Mouse (Mus musculus): ENCODE measurements around the gene Accs. TPM values are rescaled to one million over a fixed set of nuclear protein-coding genes. Genes with fewer than 3 reads are reported as not detected.

The Accs gene
- total RNA-seq, 2 experiments from 2014 or later, result 4.0 to 6.2 TPM

DNA sequence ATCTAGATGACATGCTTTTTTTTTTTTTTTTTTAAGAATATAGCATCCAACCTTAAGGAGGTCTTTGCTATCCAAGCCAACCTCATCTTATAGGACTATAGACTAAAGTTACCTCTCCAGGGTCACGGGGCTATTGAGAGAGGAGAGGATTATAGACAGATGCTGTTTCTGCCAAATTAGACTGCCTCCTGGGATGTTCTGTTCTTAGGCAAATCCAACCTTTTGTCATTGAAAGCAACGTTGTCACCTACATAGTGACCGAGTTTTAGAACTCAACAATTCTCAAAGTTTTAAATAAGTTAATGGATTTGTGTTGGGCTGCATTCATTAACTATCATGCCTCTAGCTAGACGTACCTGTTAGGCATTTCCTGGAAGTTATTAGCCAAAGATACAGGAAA lies 13.5 kb upstream of the Accs start:
- intact Hi-C loops (cut with DNase I), result no loop called here
- DNase-seq, result no peak

DNA sequence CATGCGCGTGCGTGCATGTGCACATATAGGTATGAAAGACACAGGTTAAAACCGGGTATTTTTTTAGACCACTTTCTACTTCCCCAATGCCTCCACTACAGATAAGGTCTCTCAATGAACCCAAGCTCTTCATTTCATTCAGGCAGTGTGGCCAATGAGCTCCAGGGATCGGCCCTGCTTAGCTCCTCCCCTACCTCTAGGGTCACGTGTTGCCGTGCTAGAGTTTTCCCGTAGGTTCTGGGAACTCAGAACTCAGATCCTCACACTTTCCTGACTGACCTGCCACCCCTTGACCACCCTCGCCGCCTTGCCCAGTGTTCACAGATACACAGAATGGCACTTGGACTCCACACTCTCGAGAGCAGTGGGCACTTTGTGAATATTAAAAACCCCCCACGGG lies 9.1 kb upstream of the Accs start:
- no peak for DNase-seq
- intact Hi-C loops (cut with DNase I), result no loop called here

DNA sequence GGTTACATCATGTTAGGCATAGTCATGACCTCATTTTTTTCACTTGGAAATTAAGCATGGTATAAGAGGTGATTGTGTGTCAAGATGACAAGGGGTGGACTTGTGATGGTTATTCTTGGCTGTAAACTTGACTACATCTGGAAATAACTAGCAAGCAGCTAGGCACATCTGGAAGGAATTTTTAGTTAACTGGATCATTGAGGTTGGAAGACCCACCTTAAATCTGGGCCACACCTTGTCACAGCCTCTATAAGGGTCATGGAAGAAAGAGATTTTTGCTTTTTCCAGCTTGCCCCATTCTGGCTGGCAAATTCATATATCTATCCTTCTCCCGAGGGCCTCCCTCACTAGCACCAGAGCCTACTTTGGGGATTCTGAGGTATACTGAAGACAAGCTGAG lies 1.6 kb upstream of the Accs start:
- intact Hi-C loops (cut with DNase I), result no loop called here
- no peak for DNase-seq

DNA sequence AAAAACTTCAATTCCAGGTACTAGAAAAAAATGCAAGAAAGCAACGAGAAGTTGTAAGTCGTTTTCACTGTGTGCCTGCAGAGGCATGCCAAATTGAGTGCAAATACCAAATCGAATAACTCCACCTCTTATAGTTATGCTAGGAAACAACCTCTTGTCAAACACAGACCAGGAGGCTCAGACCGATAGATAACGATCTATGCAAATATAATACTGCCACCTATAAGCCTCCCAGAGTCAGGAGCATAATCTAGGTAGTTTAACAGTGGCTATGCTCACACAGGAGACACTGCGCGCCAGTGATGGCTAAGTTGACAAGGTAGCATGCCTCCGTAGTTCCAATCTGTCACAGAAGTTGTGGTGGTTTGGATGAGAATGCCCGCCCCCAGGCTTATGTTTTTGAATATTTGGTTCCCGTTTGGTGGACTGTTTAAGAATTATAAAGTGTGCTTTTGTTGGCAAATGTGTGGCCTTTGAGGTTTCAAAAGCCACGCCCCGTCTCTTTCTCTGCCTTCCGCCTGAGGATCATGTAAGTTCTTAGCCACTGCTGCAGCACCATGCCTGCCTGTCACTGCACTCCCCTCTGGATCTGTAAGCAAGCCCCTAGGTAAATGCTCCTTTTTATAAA lies 688 bp upstream of the Accs start:
- intact Hi-C loops (cut with DNase I), result no loop called here
- no peak for DNase-seq

DNA sequence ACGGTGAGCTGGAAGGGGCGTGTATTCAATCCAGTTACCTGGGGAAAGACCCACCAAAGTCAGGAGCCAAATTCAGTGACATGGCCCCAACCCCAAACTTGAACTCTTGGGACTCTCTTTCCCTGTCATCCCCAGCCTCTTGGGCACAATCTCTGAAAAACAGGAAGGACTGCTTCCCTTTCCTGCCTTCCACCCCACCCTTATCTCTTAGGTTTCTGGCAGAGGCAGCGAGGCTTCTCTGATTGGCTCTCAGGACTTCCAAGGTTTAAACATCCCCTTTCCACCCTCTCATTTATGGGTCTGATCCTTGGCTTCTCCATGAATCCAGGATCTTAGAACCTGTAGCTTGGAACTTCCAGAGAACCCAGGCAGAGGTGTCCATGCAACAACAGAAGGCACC lies 8.4 kb downstream of the Accs start:
- no peak for DNase-seq
- intact Hi-C loops (cut with DNase I), result no loop called here

DNA sequence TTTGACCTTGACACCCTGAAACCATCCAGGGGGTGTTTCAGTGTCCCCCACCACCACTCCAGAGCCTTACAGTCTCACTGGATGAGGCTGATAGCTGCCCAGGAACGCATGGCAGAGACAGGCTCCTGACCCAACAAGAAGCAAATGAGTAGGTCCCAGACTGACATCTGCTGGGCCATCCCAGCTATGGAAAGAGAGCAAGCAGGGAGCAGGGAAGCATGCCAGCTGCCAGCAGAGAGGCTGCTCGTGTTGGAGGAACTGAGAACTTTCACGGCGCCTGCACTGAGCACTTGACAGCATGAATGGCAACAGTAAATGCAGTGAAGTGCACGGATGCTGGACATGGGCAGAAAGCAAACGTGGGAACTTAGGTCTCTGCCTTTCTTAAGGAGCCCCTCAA lies 9.6 kb downstream of the Accs start:
- DNase-seq, result no peak
- intact Hi-C loops (cut with DNase I), result no loop called here

DNA sequence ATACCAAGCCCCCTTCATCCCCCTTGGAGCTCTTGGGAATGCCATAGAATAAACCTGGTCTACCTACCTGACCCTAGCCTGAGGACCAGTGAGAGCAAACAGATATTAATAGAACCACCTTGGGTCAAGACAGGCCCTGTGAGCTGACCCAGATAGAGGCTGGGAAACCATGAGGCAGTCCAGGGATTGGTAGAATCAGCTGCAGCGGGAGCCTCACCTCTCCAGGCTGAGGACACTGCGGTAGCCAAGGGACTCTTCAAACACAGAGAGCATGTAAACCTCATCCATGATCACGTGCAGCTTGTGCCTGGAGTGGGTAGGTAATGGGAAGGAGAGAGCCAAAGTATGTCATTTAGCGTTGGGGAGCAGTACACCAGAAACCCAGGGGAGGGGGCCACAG lies 10.8 kb downstream of the Accs start:
- intact Hi-C loops (cut with DNase I), result no loop called here
- DNase-seq, result no peak

DNA sequence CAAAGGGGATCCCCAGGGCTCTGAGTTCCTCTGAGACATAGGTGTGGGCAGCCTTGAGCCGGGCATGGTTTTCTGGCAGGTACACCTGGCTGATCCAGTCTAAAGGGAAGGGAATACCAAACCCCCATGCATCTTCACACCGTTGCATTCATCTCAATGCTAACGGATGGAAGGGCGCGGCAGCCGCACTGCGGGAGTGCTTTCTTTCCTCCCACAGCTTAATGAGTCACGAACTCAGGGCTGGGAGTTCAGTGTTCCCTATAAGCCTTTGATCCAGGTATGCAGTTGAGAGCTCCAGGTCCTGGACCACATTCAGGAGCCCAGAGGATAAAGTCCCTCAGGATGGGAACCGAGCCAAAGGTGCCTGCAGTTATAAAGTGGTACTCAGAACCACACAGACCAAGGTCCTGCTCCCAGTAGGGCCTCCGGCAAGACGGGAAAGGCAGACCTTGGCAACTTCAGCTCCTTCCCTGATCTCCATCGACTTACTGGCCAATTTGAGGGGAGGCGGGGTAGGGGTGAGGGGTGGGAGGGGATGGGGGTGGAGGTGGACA lies 13.4 kb downstream of the Accs start:
- no peak for DNase-seq
- intact Hi-C loops (cut with DNase I), result no loop called here

DNA sequence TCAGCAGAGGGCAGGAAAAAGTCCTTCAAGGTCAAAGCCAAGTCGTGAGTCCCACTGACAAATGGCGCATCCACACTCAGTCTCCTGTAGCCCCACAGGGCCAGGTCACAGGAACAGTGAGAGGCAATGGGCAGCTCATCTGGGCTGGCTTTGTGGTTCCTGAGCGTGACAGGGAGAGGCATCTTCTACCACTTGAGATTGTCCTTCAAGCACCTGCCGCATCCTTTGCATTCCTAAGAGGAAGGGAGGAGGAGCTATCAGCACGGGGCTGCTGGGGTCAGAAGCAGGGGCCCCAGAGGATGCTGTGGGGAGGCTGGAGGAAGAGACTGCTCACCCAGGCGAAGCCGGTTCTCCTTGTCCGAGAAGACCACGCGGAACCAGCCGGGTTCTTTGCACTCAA lies 14.1 kb downstream of the Accs start:
- no peak for DNase-seq
- intact Hi-C loops (cut with DNase I), result no loop called here

DNA sequence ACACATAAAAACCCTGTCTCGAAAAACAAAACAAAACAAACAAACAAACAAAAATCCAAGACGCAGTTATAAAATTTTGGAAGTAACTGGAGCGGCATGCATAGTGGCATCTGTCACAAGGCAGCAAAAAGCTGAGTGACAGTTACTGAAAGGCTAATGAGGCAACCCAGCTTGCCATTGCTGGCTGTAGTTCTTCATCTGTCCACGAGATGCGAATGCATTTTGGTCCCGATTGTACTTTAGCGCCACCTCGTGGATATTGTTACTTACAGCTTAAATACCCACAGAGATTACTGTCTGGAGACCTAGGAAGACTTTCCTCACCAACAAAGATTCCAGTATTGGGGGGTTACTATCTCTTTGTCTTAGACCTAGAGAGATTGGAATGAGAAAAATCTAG lies 26.2 kb downstream of the Accs start:
- intact Hi-C loops (cut with DNase I), result no loop called here
- DNase-seq, result peak; percentile 59 to 67

DNA sequence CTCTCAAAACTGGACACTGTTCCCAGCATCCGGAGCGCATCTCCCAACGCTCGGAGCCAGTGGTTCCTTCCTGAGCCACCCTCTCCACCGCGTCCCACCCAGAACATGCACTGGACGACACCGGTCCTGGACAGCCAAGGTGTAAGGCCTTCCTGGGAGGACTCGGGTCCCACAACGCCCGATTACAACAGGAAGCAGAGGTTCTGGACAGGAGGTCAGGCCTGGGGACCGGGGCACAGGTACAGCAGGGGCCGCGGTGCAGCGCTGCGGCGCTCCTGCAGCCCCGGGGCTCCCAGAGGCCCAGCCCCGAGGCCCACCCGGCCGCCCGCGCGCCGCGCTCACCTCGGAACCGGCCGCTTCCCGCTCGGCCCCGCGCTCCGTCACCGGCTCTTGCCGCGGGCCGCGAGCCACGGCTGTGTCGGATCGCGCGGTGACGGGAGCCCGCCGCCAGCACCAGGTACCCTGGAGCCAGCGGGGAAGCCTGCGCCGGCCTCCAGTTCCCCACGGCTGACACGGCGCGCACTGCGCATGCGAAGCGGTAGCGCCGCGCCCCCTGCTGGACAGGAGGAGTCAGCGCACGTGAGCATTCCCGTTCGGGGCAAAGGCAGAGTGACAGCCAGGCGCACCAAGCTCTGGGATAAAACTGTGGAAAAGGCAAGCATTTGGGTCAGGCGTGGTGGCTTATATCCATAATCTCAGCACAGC lies 27.5 kb downstream of the Accs start, which contains the start of gene Ext2:
Ext2 (minus strand) TSS at position 524 of the 705 bp plus-strand sequence.
- DNase-seq, result peak; percentile 95
- intact Hi-C loops (cut with DNase I), result no loop called here

DNA sequence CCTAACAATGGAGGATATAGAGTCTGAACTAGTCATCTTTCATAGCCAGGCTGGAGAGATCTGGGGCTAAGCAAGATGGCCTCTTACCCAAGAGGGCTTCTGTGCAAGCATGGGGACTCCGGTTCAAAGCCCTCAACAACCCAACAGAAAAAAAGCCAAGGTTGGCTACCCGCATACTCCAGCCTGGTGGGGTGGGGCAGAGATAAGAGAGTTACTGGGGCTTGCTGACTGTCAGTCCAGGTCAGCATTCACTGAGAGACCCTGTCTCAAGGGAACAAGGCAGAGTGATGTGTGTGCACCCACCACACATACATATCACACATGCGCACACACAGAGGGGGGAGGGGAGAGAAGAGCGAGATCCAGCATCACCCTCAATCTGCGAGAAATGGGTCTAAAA lies 32.0 kb downstream of the Accs start:
- intact Hi-C loops (cut with DNase I), result loop anchor here (10.0 kb wide), 1 partner anchor 343 kb away; no protein-coding TSS in a partner anchor
- no peak for DNase-seq

DNA sequence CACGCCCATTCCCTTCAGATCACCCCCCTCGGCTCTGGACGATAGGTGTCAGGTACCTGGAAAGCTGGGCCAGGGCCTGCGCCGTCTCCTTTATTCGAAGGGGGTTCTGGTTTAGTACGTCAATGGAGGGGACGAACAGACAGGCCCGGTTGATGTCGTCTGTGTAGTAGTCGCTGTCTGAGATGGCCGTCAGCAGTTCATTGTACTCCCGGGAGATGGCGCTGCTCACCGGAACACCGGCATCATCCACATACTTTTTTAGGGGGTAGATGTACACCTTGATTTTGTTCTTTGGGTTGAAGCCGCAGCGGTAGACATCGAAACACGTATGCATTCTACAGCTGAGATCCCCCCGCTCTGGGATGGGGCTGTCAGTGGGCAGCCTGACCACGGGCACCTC lies 36.4 kb downstream of the Accs start:
- intact Hi-C loops (cut with DNase I), result loop anchor here (10.0 kb wide), 1 partner anchor 339 kb away; no protein-coding TSS in a partner anchor

DNA sequence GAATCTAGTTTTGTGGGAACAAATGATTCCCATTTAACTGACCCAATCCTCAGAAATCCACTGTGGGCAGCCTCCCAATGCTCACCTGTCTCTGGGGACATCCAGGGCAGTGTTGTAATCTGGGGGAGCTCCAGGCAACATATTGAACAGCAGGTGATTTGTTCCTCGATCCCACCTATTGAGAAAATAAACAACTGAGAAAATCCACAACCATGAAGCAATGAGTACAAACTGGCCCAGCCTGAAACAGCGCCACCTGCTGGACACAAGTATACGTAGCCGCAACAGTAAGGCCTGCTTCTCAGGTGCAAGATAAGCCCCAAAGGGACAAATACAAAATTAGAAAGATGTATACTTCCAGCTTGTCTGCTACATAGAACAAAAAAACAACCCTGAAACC lies 37.9 kb downstream of the Accs start:
- DNase-seq, result peak; percentile 55 to 75
- intact Hi-C loops (cut with DNase I), result loop anchor here (10.0 kb wide), 1 partner anchor 337 kb away; no protein-coding TSS in a partner anchor

More for the DNA sequence above, 36.4 kb downstream of the Accs start:
- DNase-seq, result no peak

DNA sequence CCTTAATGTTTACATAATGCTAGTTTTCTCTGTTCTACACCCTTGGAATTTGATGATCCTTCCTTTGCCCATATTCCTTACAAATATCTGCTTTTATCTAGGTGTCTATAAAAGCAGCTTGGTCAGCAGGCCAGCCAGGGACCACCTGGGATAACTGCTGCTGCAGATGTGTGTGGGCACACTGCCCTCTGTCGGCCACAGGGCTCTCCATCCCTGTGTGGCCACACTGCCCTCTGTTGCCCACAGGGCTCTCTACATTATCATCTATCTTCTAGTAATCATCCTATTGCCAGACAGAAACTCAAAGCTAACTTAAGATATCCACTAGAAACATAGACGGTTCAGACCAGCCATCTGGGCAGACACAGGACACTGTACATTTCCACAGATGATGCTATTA lies 39.8 kb downstream of the Accs start:
- intact Hi-C loops (cut with DNase I), result loop anchor here (10.0 kb wide), 1 partner anchor 335 kb away; no protein-coding TSS in a partner anchor
- peak; percentile 33 to 34 for DNase-seq

DNA sequence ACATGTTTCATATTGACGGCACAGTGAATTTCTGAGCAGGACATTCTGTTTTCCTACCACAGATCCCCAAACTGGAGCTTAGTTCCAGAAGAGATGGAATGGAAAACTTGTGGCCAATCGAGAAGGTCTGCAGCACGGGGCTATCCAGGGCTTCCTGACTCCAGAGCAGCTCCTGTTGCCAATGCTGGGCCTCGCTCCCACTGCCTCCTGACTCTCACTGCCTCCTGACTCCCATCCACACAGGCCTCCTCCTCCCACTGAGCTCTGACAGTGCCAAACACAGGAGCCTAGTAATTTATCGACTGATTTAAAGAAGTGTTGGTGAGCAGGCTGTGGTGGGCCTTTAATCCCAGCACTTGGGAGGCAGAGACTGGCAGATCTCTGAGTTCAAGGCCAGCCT lies 41.7 kb downstream of the Accs start:
- no peak for DNase-seq
- intact Hi-C loops (cut with DNase I), result no loop called here

DNA sequence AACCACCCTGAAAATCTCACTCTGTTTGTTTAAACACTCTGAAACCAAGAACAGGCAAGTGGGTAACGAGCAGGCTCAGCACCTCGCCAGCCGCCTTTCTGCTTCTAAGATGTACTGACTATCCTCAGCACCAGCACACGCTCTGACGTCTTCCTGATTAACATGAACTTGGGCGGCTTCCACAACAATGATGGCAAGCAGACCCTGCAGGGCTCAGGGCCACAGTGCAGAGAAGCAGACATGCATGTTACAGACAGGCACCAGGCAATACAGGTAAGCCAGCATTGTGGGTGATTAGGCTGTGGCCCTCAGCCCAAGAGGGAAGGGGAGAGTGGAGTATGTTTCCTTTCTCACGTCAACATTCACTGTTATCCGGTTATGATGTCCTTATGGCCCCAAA lies 42.3 kb downstream of the Accs start:
- no peak for DNase-seq
- intact Hi-C loops (cut with DNase I), result no loop called here

DNA sequence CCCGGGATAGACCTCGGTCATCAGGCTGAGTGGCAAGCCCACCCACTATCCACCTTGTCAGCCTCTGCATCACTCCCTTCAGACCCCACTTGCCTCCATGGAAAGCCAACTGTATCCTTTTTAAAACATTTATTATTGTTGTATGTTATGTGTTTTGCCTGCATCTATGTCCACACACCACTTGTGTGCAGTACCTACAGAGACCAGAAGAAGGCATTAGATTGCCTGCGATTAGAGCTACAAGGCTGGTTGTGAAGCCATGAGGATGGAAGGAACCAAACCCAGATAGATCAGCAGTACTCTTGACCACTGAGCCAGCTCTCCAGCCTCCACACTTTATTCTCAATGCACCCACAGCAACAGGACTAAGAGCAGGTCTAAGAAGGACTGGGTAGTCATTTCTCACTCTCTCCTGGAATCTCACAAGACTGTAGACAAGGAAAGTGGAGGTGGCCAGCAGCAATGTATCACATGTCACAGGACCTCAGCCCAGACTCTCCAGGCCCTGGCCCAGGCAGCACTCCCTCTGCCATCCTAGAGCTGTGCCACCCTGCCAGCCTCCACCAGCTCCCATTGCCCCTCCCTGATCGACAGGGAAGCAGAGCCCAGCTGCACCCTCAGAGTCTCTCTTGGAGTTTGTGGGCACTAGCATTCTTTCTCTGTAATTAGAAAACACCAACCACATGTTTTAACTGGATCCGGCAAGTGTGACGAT lies 43.1 kb downstream of the Accs start:
- no peak for DNase-seq
- intact Hi-C loops (cut with DNase I), result no loop called here

DNA sequence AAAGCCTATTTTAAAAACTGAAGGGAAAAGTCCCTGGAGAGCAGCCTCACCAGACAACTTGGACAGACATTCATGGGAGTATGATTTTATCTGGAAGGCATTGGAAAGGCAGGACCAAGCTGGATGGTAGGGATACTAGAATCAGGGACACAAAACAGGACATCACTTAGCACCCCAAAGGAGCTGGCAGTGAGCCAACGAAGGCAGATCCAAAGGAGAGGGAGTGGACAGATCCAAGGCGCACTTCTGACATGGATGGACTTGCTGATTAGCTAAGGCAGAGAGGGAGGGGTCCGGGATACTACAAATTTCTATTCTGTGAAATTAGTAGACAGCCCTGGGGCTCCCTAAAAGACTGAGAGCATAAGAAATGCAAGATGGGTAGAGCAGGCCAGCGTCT lies 44.2 kb downstream of the Accs start:
- intact Hi-C loops (cut with DNase I), result no loop called here
- DNase-seq, result no peak

DNA sequence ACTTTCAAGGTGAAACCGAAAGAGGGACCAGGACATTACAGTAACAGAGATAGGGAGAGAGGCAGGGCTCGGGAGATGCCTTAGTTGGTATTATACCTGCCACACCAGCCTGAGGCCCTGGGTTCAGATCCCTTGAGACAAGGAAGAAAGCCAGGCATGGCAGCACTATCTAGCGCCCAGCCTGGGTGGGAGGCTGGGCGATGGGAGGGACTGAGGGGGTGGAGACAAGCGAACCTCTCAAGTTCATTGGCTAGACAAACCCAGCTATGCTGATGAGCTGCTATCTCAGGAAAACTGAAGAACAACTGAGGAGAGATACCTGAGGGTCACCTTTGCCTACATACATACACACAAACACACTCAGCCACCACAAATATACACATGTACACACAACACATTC lies 44.7 kb downstream of the Accs start:
- intact Hi-C loops (cut with DNase I), result no loop called here
- no peak for DNase-seq

DNA sequence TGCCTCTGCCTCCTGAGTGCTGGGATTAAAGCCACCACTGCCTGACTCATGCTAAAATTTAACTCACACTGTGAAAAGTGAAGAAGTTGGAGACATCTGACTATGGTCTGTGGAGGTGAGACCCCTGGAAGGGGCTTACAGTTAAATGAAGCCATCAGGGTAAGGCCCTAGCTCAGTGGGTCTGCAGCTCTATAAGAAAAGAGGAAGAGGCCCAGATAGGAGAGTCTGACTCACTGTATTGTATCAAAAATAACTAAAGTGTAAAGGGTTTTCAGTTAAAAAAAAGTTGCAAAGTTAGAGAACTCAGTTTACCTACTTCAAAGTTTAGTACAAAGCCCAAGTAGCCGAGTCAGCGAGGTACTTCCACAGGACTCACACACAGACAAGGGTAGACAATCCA lies 46.8 kb downstream of the Accs start:
- intact Hi-C loops (cut with DNase I), result no loop called here
- no peak for DNase-seq
